Mouse (Mus musculus) heart, adult 2 months (tissue): ENCODE measurements around the gene Hmga1b.

Experiments
- CTCF ChIP-seq: fragments of 200-600 bp; IDR thresholded peaks from 2 replicates; pipeline ENCODE4 v1.8.1; 2022; ENCODE audit warnings: antibody characterized with exemption, mild to moderate bottlenecking, moderate library complexity
- EP300 ChIP-seq: fragments of 200-500 bp; IDR thresholded peaks from 2 replicates; pipeline ENCODE4 v1.6.1; 2011; ENCODE audit warnings: low read depth, low read length, control low read depth; ENCODE audit not compliant: insufficient read depth

GRCm38 (mm10) chr11:120779876-120780275 lies 17.3 kb downstream of the Hmga1b start:
- TF ChIP-seq EP300 (no peak), CTCF (no peak)
